Mouse (Mus musculus) ovary, adult 18-20 months (tissue): ENCODE measurements around the gene Cdhr4.
"Not testable (repeated sequence)": the region's sequence is repeated elsewhere in the genome, so short reads cannot be mapped to it uniquely, and the experiment has no call there.

ENCODE experiments used
- DNase-seq: peaks from one replicate; pipeline ENCODE4 v3.0.0; 2022; ENCODE audit warnings: low spot score, mixed read lengths

Gene Cdhr4

GRCm38 (mm10) chr9:108010385-108010784 is 18.1 kb downstream of the Cdhr4 start:
- no peak for DNase-seq

GRCm38 (mm10) chr9:108013577-108013976 is 21.3 kb downstream of the Cdhr4 start:
- DNase-seq: not testable (repeated sequence)

- no peak for DNase-seq
Measured at GRCm38 (mm10) chr9:108017127-108017526, 24.8 kb downstream of the Cdhr4 start.

- DNase-seq: no peak
Measured at GRCm38 (mm10) chr9:108020741-108021140, 28.4 kb downstream of the Cdhr4 start.

- no peak for DNase-seq
Measured at GRCm38 (mm10) chr9:108023216-108023615, 30.9 kb downstream of the Cdhr4 start.

GRCm38 (mm10) chr9:108026584-108026983 is 34.3 kb downstream of the Cdhr4 start:
- no peak for DNase-seq

GRCm38 (mm10) chr9:108027867-108028266 is 35.6 kb downstream of the Cdhr4 start:
- no peak for DNase-seq

- no peak for DNase-seq
Measured at GRCm38 (mm10) chr9:108032126-108032525, 39.8 kb downstream of the Cdhr4 start.

GRCm38 (mm10) chr9:108035331-108036156 is 43.2 kb downstream of the Cdhr4 start:
- DNase-seq: no peak

- DNase-seq: no peak
Measured at GRCm38 (mm10) chr9:108044751-108045492, 52.6 kb downstream of the Cdhr4 start.

- no peak for DNase-seq
Measured at GRCm38 (mm10) chr9:108046582-108046981, 54.3 kb downstream of the Cdhr4 start.

GRCm38 (mm10) chr9:108047601-108048565 is 55.6 kb downstream of the Cdhr4 start:
- DNase-seq: no peak

- no peak for DNase-seq
Measured at GRCm38 (mm10) chr9:108048566-108048955, 56.3 kb downstream of the Cdhr4 start.

- DNase-seq: peak; percentile 96
Measured at GRCm38 (mm10) chr9:108049016-108049455, 56.7 kb downstream of the Cdhr4 start, which contains the start of gene Gmppb. Gene Gmppb (plus strand): TSS chr9:108049242.
